Mouse (Mus musculus) CH12.LX (cell line): ENCODE measurements around the gene Slc16a3. TPM values are rescaled to one million over a fixed set of nuclear protein-coding genes. Genes with fewer than 3 reads are reported as not detected.
A peak's percentile ranks its signal among the peaks of the same experiment; 100 is the strongest.

Experiments used
- DNase-seq: peaks from one replicate; pipeline ENCODE4 v3.0.0-alpha.2; 2013; ENCODE audit errors: extremely low read depth
- H3K27ac ChIP-seq: 2 replicates; pipeline ENCODE4 v1.5.1; 2012; ENCODE audit warnings: low read depth, mild to moderate bottlenecking, control low read depth, moderate library complexity; ENCODE audit not compliant: insufficient read depth
- H3K27me3 ChIP-seq: replicated peaks from 2 replicates; pipeline ENCODE3; 2012; ENCODE audit warnings: inconsistent platforms
- H3K36me3 ChIP-seq, 2 experiments: replicated peaks in 1 of 2; 2 replicates each; pipeline versions ENCODE3 to v1.6.1; 2012; ENCODE audit warnings: inconsistent platforms in 1 of 2, low read length in 1 of 2, mild to moderate bottlenecking in 1 of 2, mixed read lengths in 1 of 2, moderate library complexity in 1 of 2; ENCODE audit not compliant: control insufficient read depth in 1 of 2, insufficient read depth in 1 of 2
- H3K4me1 ChIP-seq, 2 experiments: 2 replicates each; pipeline ENCODE4 v1.6.1; 2012; ENCODE audit warnings: inconsistent platforms in 1 of 2, moderate library complexity in 1 of 2; ENCODE audit not compliant: insufficient read depth in 2 of 2, control insufficient read depth in 1 of 2
- H3K4me2 ChIP-seq: 2 replicates; pipeline ENCODE4 v1.6.1; 2012; ENCODE audit warnings: low read depth, mild to moderate bottlenecking, control low read depth; ENCODE audit not compliant: poor library complexity, insufficient read depth, severe bottlenecking
- H3K4me3 ChIP-seq, 3 experiments: fragments of 150-350 bp in 1 of 3; sonication (generic) in 1 of 3; replicated peaks in 1 of 3; 2 replicates each; pipeline versions ENCODE3 to v1.5.1; 2011 to 2012; ENCODE audit warnings: low read depth in 2 of 3, low read length in 2 of 3, mild to moderate bottlenecking in 2 of 3, moderate library complexity in 2 of 3, control low read depth in 1 of 3, improper control_type of control experiment in 1 of 3, inconsistent platforms in 1 of 3, mixed read lengths in 1 of 3; ENCODE audit not compliant: poor library complexity in 1 of 3
- H3K79me2 ChIP-seq: replicated peaks from 2 replicates; pipeline ENCODE4 v1.6.1; 2012; ENCODE audit warnings: mild to moderate bottlenecking, moderate library complexity; ENCODE audit not compliant: control insufficient read depth, poor library complexity, insufficient read depth, severe bottlenecking; ENCODE audit errors: extremely low read depth
- H3K9ac ChIP-seq: 2 replicates; pipeline ENCODE4 v1.6.1; 2012; ENCODE audit warnings: low read depth, mild to moderate bottlenecking, control low read depth, moderate library complexity; ENCODE audit not compliant: insufficient read depth
- H3K9me3 ChIP-seq: replicated peaks from 2 replicates; pipeline ENCODE3; 2012; ENCODE audit warnings: low read length, inconsistent platforms, mixed read lengths
- CHD1 ChIP-seq: IDR thresholded peaks from 2 replicates; pipeline ENCODE4 v1.6.1; 2012; ENCODE audit warnings: low read depth, low read length, improper control_type of control experiment, inconsistent platforms
- CHD2 ChIP-seq: IDR thresholded peaks from 2 replicates; pipeline ENCODE4 v1.6.1; 2011; ENCODE audit warnings: low read length, improper control_type of control experiment
- CTCF ChIP-seq, 2 experiments: IDR thresholded peaks in 1 of 2; conservative IDR thresholded peaks in 1 of 2; 2 replicates each; pipeline ENCODE4 v1.5.1; 2011 to 2012; ENCODE audit warnings: low read depth in 2 of 2, low read length in 2 of 2, improper control_type of control experiment in 1 of 2, inconsistent platforms in 1 of 2, mild to moderate bottlenecking in 1 of 2, moderate library complexity in 1 of 2
- JUND ChIP-seq: conservative IDR thresholded peaks from 2 replicates; pipeline ENCODE4 v1.6.1; 2011; ENCODE audit warnings: low read depth, low read length, improper control_type of control experiment
- KAT2A ChIP-seq: IDR thresholded peaks from 2 replicates; pipeline ENCODE4 v1.6.1; 2012; ENCODE audit warnings: low read length, improper control_type of control experiment, inconsistent platforms; ENCODE audit not compliant: insufficient replicate concordance
- MAFK ChIP-seq: IDR thresholded peaks from 2 replicates; pipeline ENCODE4 v1.6.1; 2011; ENCODE audit warnings: low read length, improper control_type of control experiment; ENCODE audit not compliant: insufficient replicate concordance
- MAZ ChIP-seq: IDR thresholded peaks from 2 replicates; pipeline ENCODE4 v1.6.1; 2012; ENCODE audit warnings: low read depth, mild to moderate bottlenecking, inconsistent platforms, low read length, improper control_type of control experiment, moderate library complexity
- MXI1 ChIP-seq: IDR thresholded peaks from 2 replicates; pipeline ENCODE4 v1.6.1; 2011; ENCODE audit warnings: mild to moderate bottlenecking, low read depth, low read length, improper control_type of control experiment
- NRF1 ChIP-seq: IDR thresholded peaks from 2 replicates; pipeline ENCODE4 v1.6.1; 2014; ENCODE audit warnings: low read depth, mild to moderate bottlenecking, inconsistent platforms, low read length, improper control_type of control experiment, moderate library complexity
- POLR2A ChIP-seq: IDR thresholded peaks from 2 replicates; pipeline ENCODE4 v1.6.1; 2011; ENCODE audit warnings: low read depth, mild to moderate bottlenecking, improper control_type of control experiment, low read length
- POLR2AphosphoS2 ChIP-seq: IDR thresholded peaks from 2 replicates; pipeline ENCODE4 v1.6.1; 2011; ENCODE audit warnings: low read depth, low read length, improper control_type of control experiment
- RAD21 ChIP-seq: IDR thresholded peaks from 2 replicates; pipeline ENCODE4 v1.6.1; 2011; ENCODE audit warnings: low read depth, mild to moderate bottlenecking, low read length, improper control_type of control experiment, moderate library complexity
- RCOR1 ChIP-seq: conservative IDR thresholded peaks from 2 replicates; pipeline ENCODE4 v1.6.1; 2012; ENCODE audit warnings: low read depth, mild to moderate bottlenecking, inconsistent platforms, low read length, improper control_type of control experiment
- SMC3 ChIP-seq: IDR thresholded peaks from 2 replicates; pipeline ENCODE4 v1.6.1; 2011; ENCODE audit warnings: low read depth, low read length, improper control_type of control experiment
- TCF12 ChIP-seq: IDR thresholded peaks from 2 replicates; pipeline ENCODE4 v1.6.1; 2014; ENCODE audit warnings: low read depth, mild to moderate bottlenecking, inconsistent platforms, low read length, improper control_type of control experiment
- USF2 ChIP-seq: conservative IDR thresholded peaks from 2 replicates; pipeline ENCODE4 v1.6.1; 2011; ENCODE audit warnings: low read depth, low read length, improper control_type of control experiment
- ZC3H11A ChIP-seq: IDR thresholded peaks from 2 replicates; pipeline ENCODE4 v1.6.1; 2012; ENCODE audit warnings: low read depth, mild to moderate bottlenecking, inconsistent platforms, low read length, improper control_type of control experiment
- ZKSCAN1 ChIP-seq: IDR thresholded peaks from 2 replicates; pipeline ENCODE4 v1.6.1; 2012; ENCODE audit warnings: low read depth, inconsistent platforms, low read length, improper control_type of control experiment, borderline replicate concordance
- ZMIZ1 ChIP-seq: IDR thresholded peaks from 2 replicates; pipeline ENCODE4 v1.6.1; 2012; ENCODE audit warnings: low read depth, mild to moderate bottlenecking, inconsistent platforms, low read length, improper control_type of control experiment
- ZNF384 ChIP-seq: IDR thresholded peaks from 2 replicates; pipeline ENCODE4 v1.6.1; 2012; ENCODE audit warnings: low read depth, low read length, improper control_type of control experiment, inconsistent platforms
- dilution Hi-C: fragments of 300-500 bp; cut with MboI; formaldehyde crosslinking; loops from 2 replicates; pipeline ENCODE4 v1.14.3; 2020; ENCODE audit warnings: low sequenced_read_pairs; ENCODE audit not compliant: extremely low pct_unique_long_range_greater_than_20kb, extremely low pct_ligation_motif_present
- in situ Hi-C: fragments of 300-500 bp; cut with MboI; formaldehyde crosslinking; loops from 3 replicates; pipeline ENCODE4 v1.14.3; 2019; ENCODE audit warnings: low sequenced_read_pairs, low pct_ligation_motif_present, low pct_unique_long_range_greater_than_20kb, mixed read lengths
- polyA plus RNA-seq: library from polyadenylated mRNA; unstranded; fragments of >175 nt; gene quantifications from 2 replicates; pipeline ENCODE4 v1.2.1, GENCODE M21; 2012; ENCODE audit warnings: low read depth; ENCODE audit not compliant: insufficient read length
- total RNA-seq, 2 experiments: library from RNA; depleted of rRNA; stranded (reverse); fragments of 300-350 nt in 1 of 2; fragments of >200 nt in 1 of 2; gene quantifications; 2 replicates each; pipeline ENCODE4 v1.2.3; 2012 to 2014

Gene Slc16a3
- total and polyA plus RNA-seq, 3 experiments, result 9.7 to 388 (median 130) TPM

- Histone ChIP-seq H3K9me3 (no peaks in the 10 kb centered on the region), H3K4me3 (no peak overlapping the region), H3K36me3 (peaks cover 81 to 100% of the 10 kb centered on the region in 2 experiments), H3K9ac (no peak overlapping the region), H3K79me2 (no peaks in the 10 kb centered on the region), H3K27me3 (no peaks in the 10 kb centered on the region), H3K27ac (no peak overlapping the region)
- dilution Hi-C loops, result no loop called here
- DNase-seq, result no peak
- TF ChIP-seq ZMIZ1, result no peak
- no peak for TF ChIP-seq USF2
- no peak for TF ChIP-seq ZC3H11A
- no peak for TF ChIP-seq NRF1
- TF ChIP-seq ZNF384, result no peak
- TF ChIP-seq POLR2A, result peak; percentile 21; the same call in 1 of the 2 replicates
- no peak for TF ChIP-seq RCOR1
- no peak; the same call in 1 of the 2 replicates for TF ChIP-seq POLR2AphosphoS2
- TF ChIP-seq, all 38 proteins: peak for 1
- Histone ChIP-seq H3K4me2 (no peak overlapping the region), H3K4me1 (no peaks in the 10 kb centered on the region)
- in situ Hi-C loops, result no loop called here
Observed at GRCm38 (mm10) chr11:120959564-120959963, 11.3 kb downstream of the Slc16a3 start.

GRCm38 (mm10) chr11:120960248-120960647 is 12.0 kb downstream of the Slc16a3 start:
- Histone ChIP-seq H3K79me2 (no peaks in the 10 kb centered on the region), H3K4me2 (no peak overlapping the region), H3K27ac (no peak overlapping the region), H3K9ac (no peak overlapping the region), H3K9me3 (no peaks in the 10 kb centered on the region), H3K4me1 (no peaks in the 10 kb centered on the region), H3K4me3 (no peak overlapping the region), H3K27me3 (no peaks in the 10 kb centered on the region), H3K36me3 (peaks cover 86 to 100% of the 10 kb centered on the region in 2 experiments)
- dilution Hi-C loops, result no loop called here
- no peak for DNase-seq
- in situ Hi-C loops, result no loop called here
- TF ChIP-seq MAFK (0 out of 2 replicates have a peak, but pooled peaks have one; percentile 49), ZMIZ1 (peak; percentile 71; the same call in 1 of the 2 replicates), POLR2AphosphoS2 (peak; percentile 79; the same call in 1 of the 2 replicates), JUND (no peak)

DNA sequence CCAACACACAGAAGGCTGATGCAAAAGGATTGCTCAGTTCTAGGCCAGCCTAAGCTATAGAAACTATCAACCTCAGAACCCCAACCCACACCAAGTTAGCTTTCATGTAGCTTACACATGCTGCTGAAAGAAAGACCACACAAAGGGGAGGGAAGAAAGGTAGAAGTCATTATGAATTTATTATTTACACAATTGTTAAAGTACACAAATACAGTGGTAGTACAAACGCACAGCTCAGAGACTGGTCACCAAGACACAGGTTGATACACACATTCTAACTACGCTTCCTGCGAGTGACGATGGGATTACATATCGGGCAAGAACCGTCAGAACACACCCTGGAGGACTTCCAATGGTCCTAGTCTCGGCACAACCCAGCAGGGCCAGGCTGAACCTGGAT is 13.3 kb downstream of the Slc16a3 start:
- in situ Hi-C loops, result no loop called here
- H3K36me3 ChIP-seq, result peaks cover 85 to 100% of the 10 kb centered on the region in 2 experiments
- H3K9ac ChIP-seq, result no peak overlapping the region
- no peak for DNase-seq
- H3K79me2 ChIP-seq, result no peaks in the 10 kb centered on the region
- H3K4me1 ChIP-seq, result no peaks in the 10 kb centered on the region
- H3K9me3 ChIP-seq, result no peaks in the 10 kb centered on the region
- TF ChIP-seq MAZ, result no peak
- TF ChIP-seq NRF1, result no peak
- no peak for TF ChIP-seq CHD2
- no peak for TF ChIP-seq KAT2A
- TF ChIP-seq CHD1, result no peak
- TF ChIP-seq ZKSCAN1, result no peak
- no peak for TF ChIP-seq MXI1
- TF ChIP-seq SMC3, result no peak
- TF ChIP-seq CTCF (conservative IDR thresholded peaks at IDR 0.05 in 1 of 2, IDR thresholded peaks at IDR 0.05 in 1 of 2; ENCODE audit: low read depth in 2 of 2, low read length in 2 of 2), result no peak
- TF ChIP-seq RAD21, result no peak
- TF ChIP-seq JUND, result no peak
- no peak for TF ChIP-seq TCF12
- no peak for TF ChIP-seq ZC3H11A
- H3K27me3 ChIP-seq, result no peaks in the 10 kb centered on the region
- H3K27ac ChIP-seq, result no peak overlapping the region
- no peak overlapping the region for H3K4me2 ChIP-seq
- no peak overlapping the region for H3K4me3 ChIP-seq
- dilution Hi-C loops, result no loop called here
